Mouse (Mus musculus): Measurements from ENCODE around the gene Rex1bd. TPM values are rescaled to one million over a fixed set of nuclear protein-coding genes. Genes with fewer than 3 reads are reported as not detected.
"Not testable (repeated sequence)": the region's sequence is repeated elsewhere in the genome, so short reads cannot be mapped to it uniquely, and the experiment has no call there.

Gene Rex1bd
- total RNA-seq, 2 experiments from 2014 or later: 2.9 to 5.2 TPM

DNA sequence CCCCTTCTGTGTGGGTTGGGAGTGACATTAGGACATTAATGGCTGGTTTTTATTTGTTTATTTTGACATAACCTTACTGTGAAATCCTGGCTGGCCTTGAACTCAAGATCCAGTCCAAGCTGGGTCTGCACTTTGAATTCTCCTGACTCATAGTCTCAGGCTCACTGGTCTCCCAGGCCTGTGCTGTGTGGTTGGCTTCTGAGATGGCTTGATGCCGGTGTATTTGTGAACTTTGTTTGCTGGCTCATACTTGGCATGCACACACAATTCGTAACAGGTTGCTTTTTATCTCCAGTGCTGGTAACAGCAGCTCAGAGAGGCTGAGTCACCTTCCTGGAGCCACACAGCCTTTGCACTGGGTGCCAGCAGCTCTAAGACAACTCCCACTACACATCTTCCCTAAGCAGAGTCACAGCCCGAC lies 23.2 kb upstream of the Rex1bd start:
- ATAC-seq (replicated peaks; ENCODE audit: low FRiP score, poor library complexity, severe bottlenecking): peak; percentile 51

DNA sequence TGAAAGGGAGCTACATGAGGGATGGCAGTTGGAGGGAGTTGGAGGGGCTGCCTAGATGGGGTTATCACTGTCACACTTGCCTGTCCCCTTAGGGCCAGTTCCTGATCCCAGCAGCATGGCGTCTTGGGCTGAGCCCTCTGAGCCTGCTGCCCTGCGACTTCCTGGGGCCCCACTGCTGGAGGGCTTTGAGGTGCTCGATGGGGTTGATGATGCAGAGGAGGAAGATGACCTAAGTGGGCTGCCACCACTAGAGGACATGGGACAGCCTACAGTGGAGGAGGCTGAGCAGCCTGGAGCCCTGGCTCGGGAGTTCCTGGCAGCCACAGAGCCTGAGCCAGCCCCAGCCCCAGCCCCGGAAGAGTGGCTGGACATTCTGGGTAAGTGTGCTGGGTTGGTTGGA lies 22.7 kb upstream of the Rex1bd start:
- no peak for ATAC-seq (replicated peaks; ENCODE audit: low FRiP score, poor library complexity, severe bottlenecking)

DNA sequence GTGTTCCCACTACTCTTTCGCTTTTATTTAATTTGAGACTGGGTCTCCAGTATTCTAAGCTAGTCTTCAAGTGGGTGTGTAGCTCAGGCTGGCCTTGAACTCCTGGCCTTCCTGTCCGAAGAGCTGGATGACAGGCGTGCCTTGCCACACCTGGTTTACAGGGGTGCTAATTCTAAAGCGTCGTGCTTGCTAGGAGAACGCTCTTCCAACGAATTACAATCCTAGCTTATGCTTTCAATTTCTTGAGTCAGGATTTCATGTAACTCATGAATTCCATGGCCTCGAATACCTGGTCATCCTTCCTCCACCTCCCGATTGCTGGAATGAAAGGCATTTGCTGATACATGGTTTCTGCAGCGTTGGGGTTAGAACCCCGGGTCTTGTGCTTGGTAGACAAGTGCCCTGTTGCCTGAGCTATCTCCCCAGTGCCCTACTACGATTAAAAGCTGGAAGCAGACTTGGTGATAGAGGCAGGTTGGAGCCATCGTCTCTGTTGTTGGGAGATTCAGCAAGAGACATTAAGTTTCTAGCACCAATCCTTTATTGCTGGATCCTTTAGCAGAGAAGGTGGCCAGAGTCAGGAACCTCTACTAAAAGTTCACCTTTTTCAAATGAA lies 21.7 kb upstream of the Rex1bd start:
- ATAC-seq (replicated peaks; ENCODE audit: low FRiP score, poor library complexity, severe bottlenecking): no peak

DNA sequence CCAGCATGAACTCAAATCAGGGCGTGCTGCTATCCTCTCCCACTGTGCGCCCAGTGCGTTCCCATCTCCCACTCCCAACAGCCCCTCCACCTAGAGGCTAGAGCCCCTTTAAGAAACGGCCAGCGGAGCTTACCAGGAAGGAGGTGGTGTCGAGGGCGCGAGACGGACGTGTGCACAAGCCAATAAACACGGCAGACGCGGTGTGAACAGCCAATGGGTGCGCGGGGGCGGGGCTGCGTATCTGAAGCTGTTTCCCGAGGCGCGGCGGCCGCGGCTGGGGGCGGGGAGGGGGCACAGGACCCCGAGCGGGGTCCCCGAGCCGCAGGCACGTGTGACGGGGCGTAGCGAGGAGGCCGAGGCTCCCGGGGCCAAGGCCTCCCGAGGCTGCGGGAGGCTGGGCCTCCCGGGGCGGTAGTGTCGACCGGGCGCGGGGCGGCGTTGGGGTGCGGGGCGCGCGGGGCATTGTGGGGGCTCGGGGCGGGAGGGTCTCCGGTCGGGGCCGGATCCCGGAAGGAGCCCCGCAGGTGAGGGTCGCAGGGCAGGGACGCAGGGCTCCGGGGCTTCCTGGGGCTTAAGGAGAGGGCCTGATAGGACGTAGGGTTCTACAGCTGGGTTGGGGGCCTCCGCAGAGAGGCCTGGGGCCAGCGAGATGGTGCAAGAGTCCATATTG lies 21.1 kb upstream of the Rex1bd start, which contains the start of the genes Fkbp8 and Kxd1:
Gene Fkbp8, plus strand, starts transcription at position 213 of the 670 bp plus-strand sequence.
Gene Kxd1, minus strand, starts transcription at position 445 of the 670 bp plus-strand sequence.
- ATAC-seq (replicated peaks; ENCODE audit: low FRiP score, poor library complexity, severe bottlenecking): peak; percentile 81

DNA sequence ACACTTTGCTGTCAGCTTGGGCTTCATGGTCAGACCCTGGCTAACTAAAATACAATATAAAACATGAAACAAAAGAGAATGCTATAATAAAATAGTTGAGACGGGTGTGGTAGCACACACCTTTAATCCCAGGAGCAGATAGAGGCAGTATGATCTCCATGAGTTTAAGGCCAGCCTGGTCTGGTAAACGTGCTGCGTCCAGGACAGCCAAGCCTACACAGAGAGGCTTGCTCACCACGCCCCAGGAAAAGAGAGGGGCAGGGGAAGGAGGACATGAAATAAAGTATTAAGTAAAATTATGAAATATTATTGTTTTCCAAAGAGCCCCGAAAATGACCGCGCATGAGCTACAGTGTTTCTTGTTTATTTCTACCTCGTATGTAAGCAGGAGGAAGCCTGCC lies 20.6 kb upstream of the Rex1bd start:
- peak; percentile 25 for ATAC-seq (replicated peaks; ENCODE audit: low FRiP score, poor library complexity, severe bottlenecking)

DNA sequence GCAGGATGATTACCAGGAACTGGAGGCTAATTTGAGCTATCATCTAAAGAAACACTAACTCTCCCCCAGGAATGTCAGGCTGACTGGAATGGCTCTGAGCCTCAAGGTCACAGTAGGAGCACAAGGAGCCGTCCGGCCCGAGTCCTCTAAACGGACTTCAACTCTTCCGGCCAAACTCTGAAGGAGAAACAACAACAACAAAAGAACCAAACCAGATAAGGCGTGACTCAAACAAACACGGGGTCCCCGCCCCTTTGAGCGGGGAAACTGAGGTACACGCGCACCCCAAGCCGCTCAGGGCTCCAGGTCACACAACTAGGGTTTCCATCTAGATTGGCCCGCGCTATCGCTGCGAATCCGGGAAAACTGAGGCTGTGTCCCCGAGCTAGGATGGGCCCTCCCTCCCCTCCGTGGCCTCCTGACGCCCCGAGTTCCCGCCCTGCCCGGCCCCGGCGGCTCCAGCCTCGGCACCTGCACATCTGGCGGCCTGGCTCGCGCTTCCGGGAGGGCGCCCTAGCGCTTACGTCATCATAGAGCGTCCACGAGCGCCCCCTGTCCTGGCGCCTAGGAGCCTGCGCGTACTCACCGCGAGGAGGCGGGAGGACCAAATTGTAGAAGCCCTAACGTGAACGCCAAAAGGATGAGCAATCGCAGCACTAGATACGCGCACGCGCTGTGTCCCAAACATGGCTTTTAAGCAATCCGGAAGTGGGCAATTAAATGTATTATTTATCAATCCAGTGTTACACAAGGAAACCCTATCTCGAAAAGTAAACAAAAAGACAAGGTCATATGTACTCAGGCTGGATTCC lies 16.2 kb upstream of the Rex1bd start:
- ATAC-seq (replicated peaks; ENCODE audit: low FRiP score, poor library complexity, severe bottlenecking): peak; percentile 84

DNA sequence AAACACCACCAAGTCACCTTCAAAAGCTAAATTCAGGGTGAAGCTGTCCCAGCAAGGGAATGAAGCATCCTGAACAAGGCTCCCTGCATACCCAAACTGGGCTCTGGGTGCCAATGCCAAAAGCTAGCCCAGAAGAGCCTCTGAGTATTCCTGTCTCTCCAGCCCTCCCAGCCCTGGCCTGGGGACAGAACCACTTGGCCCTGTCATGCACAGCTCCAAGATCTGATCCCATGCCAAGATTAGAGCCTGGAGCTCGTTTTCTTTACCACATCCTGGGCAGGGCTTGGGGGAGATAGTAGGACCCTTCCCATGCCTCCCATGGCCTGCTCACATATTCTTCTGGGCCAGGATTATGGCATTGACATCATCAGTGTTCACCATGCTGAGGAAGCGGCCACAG lies 13.1 kb upstream of the Rex1bd start:
- no peak for ATAC-seq (replicated peaks; ENCODE audit: low FRiP score, poor library complexity, severe bottlenecking)

DNA sequence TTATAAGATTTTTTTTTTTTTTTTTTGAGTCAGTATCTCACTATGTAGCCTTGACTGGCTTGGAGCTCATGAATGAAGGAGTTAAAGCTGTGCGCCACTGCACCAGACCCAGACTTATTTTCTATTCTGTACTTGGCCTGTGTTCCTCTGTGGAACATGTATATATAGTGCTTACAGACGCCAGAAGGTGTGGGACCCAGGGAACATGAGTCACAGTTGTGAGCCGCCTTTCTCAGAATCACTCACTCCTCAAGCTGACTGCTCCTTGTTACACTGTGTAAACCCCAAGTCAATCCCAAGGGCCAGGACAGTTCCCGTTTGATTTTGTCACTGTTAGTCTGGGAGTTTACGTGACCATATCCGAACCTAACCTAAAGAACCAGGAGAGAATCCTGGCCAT lies 12.5 kb upstream of the Rex1bd start:
- no peak for ATAC-seq (replicated peaks; ENCODE audit: low FRiP score, poor library complexity, severe bottlenecking)

DNA sequence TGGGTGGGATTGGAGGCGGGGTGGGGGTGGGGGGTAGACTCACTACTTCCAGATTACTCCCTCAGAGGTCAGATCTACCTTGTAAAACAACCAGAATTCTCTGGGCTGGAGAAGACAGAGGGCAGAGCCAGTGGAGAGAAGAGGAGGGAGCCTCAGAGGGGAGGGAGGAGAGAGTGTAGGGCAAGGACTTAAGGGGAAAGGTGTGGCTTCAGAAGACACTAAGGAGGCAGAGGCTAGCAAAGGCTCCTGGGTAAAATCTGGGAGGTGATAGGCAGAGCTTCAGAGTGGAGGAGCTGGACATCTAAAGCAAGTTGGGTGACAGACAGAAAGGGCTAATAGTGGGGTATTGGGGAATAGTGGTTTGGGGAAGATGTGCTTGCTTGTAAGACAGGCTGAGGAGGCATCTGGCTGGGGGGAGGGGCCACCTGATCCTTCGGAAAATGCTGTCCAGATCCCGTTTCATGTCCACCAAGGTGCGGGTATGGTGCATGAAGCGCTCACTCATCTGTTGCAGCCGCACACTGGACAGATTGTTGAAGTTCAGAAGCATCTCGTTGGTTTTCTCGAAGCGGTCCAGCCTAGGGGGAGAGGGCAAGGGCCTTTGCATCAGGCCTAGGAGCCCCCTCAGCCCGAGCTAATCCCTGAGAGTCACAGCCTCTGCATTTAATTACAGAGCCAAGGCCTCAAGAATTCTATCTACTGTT lies 11.5 kb upstream of the Rex1bd start:
- no peak for ATAC-seq (replicated peaks; ENCODE audit: low FRiP score, poor library complexity, severe bottlenecking)

DNA sequence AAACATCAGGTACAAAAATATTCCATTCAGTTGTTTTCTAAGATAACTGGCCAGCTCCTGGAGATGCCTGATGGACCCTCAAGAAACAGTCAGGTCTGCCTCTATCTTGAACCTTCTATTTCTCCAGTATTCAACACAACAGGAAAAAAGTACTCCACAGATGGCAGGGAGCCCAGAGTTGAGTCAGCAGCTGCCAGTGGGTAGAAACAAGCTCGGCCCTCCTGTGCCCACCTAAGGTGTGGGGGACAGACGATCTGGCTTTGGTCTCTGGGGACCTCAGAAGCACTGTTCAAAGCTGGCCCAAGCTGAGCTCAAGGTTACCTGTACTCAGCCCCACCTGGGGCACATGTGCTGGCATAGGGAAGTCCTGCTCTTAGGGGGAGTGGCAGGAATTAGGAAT lies 6.9 kb upstream of the Rex1bd start:
- no peak for ATAC-seq (replicated peaks; ENCODE audit: low FRiP score, poor library complexity, severe bottlenecking)

DNA sequence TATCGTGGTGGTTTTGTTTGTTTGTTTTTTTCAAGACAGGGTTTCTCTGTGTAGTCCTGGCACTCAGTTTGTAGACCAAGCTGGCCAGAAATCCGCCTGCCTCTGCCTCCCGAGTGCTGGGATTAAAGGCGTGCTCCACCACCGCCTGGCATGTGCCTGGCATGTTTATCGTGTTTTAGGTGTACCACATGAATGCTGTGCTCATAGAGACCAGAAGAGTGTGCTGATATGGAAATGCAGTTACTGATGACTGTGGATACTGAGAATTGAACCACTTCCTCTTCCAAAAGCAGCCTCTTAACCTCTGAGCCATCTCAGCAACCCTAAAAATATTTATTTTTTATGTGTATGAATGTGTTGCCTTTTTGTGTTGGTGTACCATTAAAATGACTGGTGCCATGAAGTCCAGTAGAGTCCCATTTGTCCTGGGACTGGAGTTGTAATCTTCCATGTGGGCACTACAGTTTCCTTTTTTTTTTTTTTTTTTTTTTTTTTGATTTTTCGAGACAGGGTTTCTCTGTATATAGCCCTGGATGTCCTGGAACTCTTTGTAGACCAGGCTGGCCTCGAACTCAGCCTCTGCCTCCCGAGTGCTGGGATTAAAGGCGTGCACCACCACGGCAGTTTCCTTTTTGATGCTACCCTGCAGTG lies 5.8 kb upstream of the Rex1bd start:
- no peak for ATAC-seq (replicated peaks; ENCODE audit: low FRiP score, poor library complexity, severe bottlenecking)

DNA sequence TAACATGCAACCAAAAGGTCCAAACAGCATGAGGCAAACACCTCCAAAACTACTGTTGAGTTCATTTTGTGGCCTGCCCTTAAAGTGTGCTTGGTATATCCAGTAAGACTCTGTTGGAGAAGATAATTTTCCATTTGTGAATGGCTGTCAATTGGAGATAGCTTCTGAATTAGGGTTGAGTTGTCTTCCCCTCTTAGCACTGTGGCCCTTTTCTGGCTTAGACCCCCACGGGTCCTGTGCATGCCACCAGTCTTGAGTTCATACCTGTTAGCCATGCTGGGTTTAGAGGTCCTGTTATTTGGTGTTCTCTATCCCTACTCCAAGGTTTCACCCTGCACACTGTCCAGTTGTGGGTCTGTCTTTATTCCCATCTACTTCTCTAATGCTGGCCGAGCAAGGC lies 5.2 kb upstream of the Rex1bd start:
- ATAC-seq (replicated peaks; ENCODE audit: low FRiP score, poor library complexity, severe bottlenecking): no peak

DNA sequence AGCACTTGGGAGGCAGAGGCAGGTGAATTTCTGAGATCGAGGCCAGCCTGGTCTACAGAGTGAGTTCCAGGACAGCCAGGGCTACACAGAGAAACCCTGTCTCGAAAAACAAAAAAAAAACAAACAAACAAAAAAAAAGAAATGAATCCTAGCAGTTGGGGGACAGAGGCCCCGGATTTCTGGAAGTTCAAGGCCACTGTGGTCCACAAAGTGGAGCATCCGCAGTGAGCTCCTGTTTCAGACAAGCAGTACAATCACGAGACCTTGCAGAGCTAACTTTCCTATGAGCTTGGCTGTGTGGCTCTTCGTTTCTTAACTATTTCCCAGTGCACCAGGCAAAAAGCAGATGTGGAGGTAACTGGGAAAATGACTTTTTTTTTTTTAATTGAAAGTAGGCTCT lies 4.6 kb upstream of the Rex1bd start:
- ATAC-seq (replicated peaks; ENCODE audit: low FRiP score, poor library complexity, severe bottlenecking): not testable (repeated sequence)

DNA sequence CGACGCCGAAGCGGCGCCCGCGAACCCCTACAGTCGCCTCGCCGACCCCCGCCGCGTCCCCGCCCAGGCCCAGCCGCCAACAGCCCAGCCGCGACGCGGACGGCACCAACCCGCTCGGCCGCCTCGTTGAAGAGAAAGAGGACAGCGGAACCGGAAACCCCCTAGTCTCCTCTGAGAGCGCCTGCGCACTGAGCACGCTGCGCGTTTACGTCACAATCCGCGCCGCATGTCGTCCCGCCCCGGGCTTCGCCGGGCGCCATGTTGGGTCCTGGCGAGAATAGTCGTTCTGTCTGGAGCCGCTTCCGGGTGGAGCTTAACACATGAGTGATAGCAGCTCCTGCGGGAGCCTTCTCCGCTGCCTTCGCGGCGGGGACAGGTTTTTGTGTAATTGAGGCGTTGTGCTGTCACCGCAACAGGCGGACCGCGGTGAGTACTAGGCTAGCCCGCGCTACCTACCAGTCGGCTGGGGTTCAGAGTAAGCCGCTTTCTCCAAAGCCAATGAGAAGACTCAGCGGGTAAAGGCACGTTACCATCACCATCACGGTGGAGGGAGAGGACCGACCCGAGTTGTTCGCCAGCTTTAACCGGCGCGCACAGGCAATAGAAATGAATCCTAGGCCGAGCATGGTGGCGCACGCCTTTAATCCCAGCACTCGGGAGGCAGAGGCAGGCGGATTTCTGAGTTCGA lies 3.8 kb upstream of the Rex1bd start, which contains the start of gene Uba52:
Gene Uba52, minus strand, starts transcription at position 574 of the 688 bp plus-strand sequence.
- peak; percentile 81 for ATAC-seq (replicated peaks; ENCODE audit: low FRiP score, poor library complexity, severe bottlenecking)

DNA sequence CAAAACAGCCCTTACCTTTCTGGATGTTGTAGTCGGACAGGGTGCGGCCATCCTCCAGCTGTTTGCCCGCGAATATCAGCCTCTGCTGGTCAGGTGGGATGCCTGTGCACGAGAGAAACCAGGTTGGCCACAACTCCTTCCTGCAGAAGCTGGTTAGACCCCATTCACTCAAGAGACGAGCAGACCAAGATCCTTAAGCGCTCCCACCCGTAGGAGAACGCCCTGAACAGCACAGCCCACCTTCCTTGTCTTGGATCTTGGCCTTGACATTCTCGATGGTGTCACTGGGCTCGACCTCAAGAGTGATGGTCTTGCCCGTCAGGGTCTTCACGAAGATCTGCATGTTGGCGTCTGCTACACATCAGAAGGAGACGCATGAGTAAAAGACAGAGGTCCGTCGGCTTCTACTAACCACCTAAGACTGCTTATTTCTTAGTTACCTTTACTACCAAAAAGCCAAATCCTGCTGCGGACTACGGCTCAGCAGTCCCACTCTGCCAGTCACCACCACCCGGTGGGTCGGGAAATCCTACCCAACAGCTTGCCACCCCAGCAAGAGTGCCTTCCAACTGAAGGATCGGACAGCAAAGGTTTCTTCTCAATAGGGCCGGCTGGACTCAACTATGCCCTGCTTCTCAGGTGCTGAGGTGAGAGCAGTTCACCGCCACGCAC lies 2.9 kb upstream of the Rex1bd start:
- no peak for ATAC-seq (replicated peaks; ENCODE audit: low FRiP score, poor library complexity, severe bottlenecking)

DNA sequence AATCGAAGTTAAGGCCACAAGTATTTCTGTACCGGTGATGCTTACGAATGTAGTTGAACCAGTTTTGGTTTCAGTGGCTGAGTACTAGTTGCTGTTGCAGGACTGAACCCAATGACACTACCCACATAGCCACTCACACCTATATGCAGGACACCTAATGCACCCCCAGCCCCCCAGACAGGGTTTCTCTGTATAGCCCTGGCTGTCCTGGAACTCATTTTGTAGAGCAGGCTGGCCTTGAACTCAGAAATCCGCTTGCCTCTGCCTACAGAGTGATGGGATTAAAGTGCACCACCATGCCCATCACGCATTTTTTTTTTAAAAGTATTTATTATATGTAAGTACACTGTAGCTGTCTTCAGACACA lies 458 bp upstream of the Rex1bd start:
- no peak for ATAC-seq (replicated peaks; ENCODE audit: low FRiP score, poor library complexity, severe bottlenecking)

DNA sequence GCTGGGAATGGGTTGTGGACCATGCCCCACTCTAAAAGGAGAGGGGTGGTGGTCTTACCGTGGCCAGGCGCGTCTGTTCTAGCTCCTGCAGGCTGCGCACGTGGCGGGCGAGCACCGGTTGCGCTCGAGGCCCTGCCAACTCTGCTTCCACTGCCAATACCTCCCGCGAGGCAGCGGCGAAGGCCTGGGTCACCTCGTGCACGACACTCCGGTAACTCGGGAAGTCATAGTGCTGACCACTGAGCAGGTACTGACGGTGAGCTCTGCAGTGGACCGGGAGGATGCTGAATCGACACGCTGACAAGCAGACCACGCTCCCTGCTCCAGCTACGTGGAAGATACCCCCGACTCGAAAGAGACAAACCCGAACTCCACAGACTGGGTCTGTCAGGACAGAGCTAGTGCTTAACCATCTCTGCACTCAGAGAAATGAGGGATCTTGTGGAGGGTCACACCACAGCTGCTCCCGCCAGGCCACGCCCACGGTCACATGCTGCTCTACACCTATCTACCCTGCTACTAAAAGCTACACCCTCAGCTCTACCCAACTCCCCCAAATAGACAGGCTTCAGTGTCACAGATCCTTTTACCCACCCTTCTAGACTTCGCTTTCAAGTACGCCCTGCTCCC lies 739 bp downstream of the Rex1bd start:
- peak; percentile 1 for ATAC-seq (replicated peaks; ENCODE audit: low FRiP score, poor library complexity, severe bottlenecking)

DNA sequence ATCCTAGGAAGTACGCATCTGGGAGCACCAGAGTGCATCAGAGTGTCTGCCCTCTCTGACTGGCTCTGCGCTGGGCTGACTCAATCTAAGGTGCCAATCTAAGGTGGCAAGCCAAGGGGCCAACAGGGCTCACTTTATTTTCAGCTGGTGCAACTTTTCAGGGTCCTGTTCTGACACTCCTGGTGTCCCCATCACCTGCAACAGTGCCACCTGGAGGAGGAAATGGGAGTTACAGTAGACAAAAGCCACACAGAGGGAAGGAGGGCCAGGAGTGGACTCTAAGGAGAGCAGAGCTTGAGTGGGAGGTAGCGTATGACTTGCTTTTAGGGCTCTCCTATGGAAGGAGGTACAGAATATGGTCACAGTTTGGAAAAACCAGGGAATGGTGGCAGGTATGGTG lies 1.7 kb downstream of the Rex1bd start:
- ATAC-seq (replicated peaks; ENCODE audit: low FRiP score, poor library complexity, severe bottlenecking): peak; percentile 36

Measured in erythroblast, adult 5-6 weeks (primary cell).